Mouse (Mus musculus) macrophage (primary cell): ENCODE measurements around the gene Rps24. TPM values are rescaled to one million over a fixed set of nuclear protein-coding genes. Genes with fewer than 3 reads are reported as not detected.
"Not testable (repeated sequence)": the region's sequence is repeated elsewhere in the genome, so short reads cannot be mapped to it uniquely, and the experiment has no call there.

ENCODE experiments used
- H3K27ac ChIP-seq: fragments of 350-480 bp; formaldehyde crosslinking; 2 replicates; pipeline ENCODE4 v1.9.0; 2021
- H3K36me3 ChIP-seq: fragments of 350-480 bp; formaldehyde crosslinking; 2 replicates; pipeline ENCODE4 v1.9.0; 2021; ENCODE audit errors: inconsistent target
- H3K4me3 ChIP-seq: fragments of 350-480 bp; formaldehyde crosslinking; 2 replicates; pipeline ENCODE4 v1.9.0; 2021; ENCODE audit errors: inconsistent target
- H3K79me2 ChIP-seq: fragments of 350-480 bp; formaldehyde crosslinking; 2 replicates; pipeline ENCODE4 v1.9.0; 2021; ENCODE audit errors: inconsistent target
- WGBS: methylation state at CpG from one replicate; pipeline ENCODE4 v1.1.7; 2026; ENCODE audit warnings: inconsistent platforms; ENCODE audit not compliant: missing documents; 5-methylcytosine and 5-hydroxymethylcytosine counted together
- polyA plus RNA-seq: library from polyadenylated mRNA; stranded (reverse); fragments of 250-400 nt; gene quantifications from 3 replicates; pipeline ENCODE4 v1.2.4, GENCODE M21; 2018; ENCODE audit warnings: inconsistent platforms
- total RNA-seq, 78 experiments: library from RNA; depleted of rRNA; stranded (reverse); fragments of 250-400 nt; gene quantifications; 1 replicate in 9 of 78; 2 replicates in 24 of 78; 3 replicates in 43 of 78; 4 replicates in 2 of 78; pipeline ENCODE4 v1.2.4; 2018; ENCODE audit warnings: inconsistent platforms in 56 of 78

Rps24 gene
- 100 to 1,000 TPM in 19 of 26 experiments, 10 to 100 TPM in 7; 43.0 to 534 (median 135) TPM for total RNA-seq (2018; cell fraction: chromatin; rRNA removed)
- total RNA-seq (2018; cell fraction: cytosol; rRNA removed) = 1,000 to 10,000 TPM; 1,670 to 3,709 (median 2,156) TPM
- total RNA-seq (2018; cell fraction: nucleus; rRNA removed) = 1,000 to 10,000 TPM in 1 of 26 experiments, 100 to 1,000 TPM in 25; 145 to 1,053 (median 426) TPM
- 2,962 to 3,897 TPM (median 3,033 TPM) in 3 replicates for polyA plus RNA-seq

DNA sequence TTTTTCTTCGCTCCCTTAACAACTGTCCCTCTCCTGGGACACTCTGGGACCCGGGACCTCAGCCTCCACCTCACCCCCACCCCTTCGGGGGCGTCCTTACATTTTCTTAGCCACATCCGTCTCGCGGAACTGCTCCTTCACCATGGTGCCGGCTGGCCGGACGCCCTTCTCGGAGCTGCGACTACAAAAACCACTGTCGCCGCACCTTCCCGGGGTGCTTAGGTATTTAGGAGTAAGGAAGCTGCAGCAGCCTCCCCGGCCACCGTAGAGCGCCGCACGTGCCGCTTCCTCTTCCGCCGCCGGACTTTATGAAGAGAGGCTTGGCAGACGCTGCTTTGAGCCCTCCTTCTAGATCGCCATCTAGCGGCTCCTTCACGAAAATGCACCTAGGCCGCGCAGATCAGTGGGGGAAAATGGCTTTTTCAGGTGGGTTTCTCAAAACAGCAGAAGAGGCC lies at the start of gene Rps24, which contains the start of gene Polr3a:
Rps24 (plus strand) TSS at position 353 of the 455 bp plus-strand sequence.
Polr3a (minus strand) TSS at position 286 of the 455 bp plus-strand sequence.
- WGBS = under 1% methylated on average over 30 of the region's 30 CpGs
- Histone ChIP-seq H3K36me3 (peaks cover 24% of the 10 kb centered on the region), H3K79me2 (peaks cover 35% of the 10 kb centered on the region), H3K27ac (peak within 1 kb of the TSS; percentile 39), H3K4me3 (peak within 1 kb of the TSS; percentile 99)

GRCm38 (mm10) chr14:24443529-24443928 lies 43.4 kb upstream of the Rps24 start:
- H3K4me3 ChIP-seq, H3K27ac ChIP-seq, H3K79me2 ChIP-seq: not testable (repeated sequence)
- 36% methylated on average over 4 of the region's 4 CpGs for WGBS
- peaks cover 12% of the 10 kb centered on the region; the same call in 1 of the 2 replicates for H3K36me3 ChIP-seq

DNA sequence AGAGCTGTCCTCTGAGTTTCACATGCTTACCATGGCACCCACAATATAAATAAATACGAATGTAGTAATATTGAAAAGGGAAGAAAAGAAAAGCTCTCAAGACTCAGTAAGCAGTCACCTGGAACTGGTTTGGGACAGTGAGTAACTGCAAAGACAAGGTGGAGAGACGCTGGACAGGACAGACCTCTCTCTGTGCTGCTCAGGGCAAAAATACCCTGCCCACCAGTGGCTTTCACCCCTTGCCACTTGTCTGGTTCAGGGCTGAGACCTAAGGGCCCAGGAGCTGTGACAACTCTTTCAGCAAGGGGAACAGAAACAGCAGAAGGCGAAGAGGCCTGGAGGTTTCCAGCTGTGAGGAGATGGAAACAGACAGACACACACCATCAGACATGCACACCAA lies 28.7 kb upstream of the Rps24 start:
- Histone ChIP-seq H3K79me2 (no peaks in the 10 kb centered on the region), H3K36me3 (peaks cover 96% of the 10 kb centered on the region), H3K4me3 (no peak overlapping the region), H3K27ac (no peak overlapping the region)
- 91% methylated on average over 3 of the region's 3 CpGs for WGBS

DNA sequence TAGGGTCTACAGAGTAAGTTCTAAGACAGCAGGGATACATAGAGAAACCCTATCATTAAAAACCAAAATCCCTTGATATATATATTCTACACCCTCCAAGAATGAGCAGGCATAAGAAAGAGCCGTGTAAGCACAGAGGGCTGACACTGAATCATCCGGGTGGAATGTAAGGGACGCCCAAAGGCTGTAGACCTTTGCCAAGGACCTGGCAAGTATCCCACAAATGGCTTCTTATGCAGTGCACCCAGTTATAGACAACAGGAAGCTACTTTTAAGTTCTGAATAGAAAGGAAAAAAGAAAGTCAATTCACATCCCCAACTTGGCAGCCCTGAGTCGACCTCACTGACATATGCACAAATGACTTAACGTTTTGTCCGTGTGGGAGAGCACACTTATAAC lies 18.1 kb upstream of the Rps24 start:
- Histone ChIP-seq H3K36me3 (peaks cover 95% of the 10 kb centered on the region), H3K4me3 (no peak overlapping the region), H3K27ac (no peak overlapping the region), H3K79me2 (no peaks in the 10 kb centered on the region)
- WGBS = 94% methylated on average over 6 of the region's 6 CpGs

DNA sequence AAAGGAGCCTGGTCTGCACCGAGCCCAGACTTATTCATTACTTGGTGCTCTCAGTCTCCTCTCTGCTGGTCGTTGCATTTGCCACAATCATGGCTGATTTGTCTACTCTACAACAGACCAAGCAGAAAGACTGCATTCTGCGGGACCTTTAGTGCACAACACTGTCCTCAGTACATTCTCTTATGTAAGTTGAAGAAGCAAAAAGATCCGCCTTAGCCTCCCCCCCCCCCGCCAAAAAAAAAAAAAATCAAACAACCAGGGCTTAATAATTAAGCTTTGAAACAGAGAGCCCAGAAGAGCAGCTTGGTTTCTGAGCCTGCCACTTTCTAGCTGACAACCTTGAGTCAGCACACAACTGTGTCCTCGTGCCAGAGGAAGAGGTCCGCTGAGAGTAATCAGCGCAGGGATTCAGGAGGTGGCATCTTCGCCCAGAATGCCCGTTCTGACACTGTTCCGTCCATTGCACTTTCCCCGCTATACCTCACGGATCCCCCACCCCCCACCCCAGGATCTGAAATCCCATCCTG lies 621 bp upstream of the Rps24 start:
- 8% methylated on average over 13 of the region's 13 CpGs for WGBS
- H3K79me2 ChIP-seq = peaks cover 30% of the 10 kb centered on the region
- peak overlapping the region; percentile 99 for H3K4me3 ChIP-seq
- H3K36me3 ChIP-seq = peaks cover 29% of the 10 kb centered on the region
- peak overlapping the region; percentile 39 for H3K27ac ChIP-seq

DNA sequence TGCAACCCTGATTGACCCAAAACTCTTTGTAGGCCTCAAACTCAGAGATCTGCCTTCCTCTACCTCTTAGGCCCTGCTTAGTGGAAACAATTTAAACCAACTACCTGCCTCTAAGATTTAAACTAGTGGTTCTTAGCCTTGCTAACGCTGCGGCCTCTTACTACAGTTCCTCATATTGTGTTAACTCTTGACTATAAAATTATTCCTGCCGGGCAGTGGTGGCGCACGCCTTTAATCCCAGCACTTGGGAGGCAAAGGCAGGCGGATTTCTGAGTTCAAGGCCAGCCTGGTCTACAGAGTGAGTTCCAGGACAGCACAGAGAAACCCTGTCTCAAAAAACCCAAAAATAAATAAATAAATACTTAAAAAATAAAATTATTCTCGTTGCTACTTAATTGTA lies 2.8 kb downstream of the Rps24 start:
- not testable (repeated sequence) for H3K27ac ChIP-seq, H3K4me3 ChIP-seq
- peaks cover 18% of the 10 kb centered on the region; the same call in 1 of the 2 replicates for H3K36me3 ChIP-seq
- peaks cover 61% of the 10 kb centered on the region for H3K79me2 ChIP-seq
- WGBS = 91% methylated on average over 6 of the region's 7 CpGs

GRCm38 (mm10) chr14:24490468-24491265 lies 3.7 kb downstream of the Rps24 start:
- WGBS = under 1% methylated on average over 55 of the region's 64 CpGs
- peaks cover 18% of the 10 kb centered on the region; the same call in 1 of the 2 replicates for H3K36me3 ChIP-seq
- H3K4me3 ChIP-seq = peak overlapping the region; percentile 69
- peaks cover 57% of the 10 kb centered on the region for H3K79me2 ChIP-seq
- H3K27ac ChIP-seq = peak overlapping the region; percentile 40

DNA sequence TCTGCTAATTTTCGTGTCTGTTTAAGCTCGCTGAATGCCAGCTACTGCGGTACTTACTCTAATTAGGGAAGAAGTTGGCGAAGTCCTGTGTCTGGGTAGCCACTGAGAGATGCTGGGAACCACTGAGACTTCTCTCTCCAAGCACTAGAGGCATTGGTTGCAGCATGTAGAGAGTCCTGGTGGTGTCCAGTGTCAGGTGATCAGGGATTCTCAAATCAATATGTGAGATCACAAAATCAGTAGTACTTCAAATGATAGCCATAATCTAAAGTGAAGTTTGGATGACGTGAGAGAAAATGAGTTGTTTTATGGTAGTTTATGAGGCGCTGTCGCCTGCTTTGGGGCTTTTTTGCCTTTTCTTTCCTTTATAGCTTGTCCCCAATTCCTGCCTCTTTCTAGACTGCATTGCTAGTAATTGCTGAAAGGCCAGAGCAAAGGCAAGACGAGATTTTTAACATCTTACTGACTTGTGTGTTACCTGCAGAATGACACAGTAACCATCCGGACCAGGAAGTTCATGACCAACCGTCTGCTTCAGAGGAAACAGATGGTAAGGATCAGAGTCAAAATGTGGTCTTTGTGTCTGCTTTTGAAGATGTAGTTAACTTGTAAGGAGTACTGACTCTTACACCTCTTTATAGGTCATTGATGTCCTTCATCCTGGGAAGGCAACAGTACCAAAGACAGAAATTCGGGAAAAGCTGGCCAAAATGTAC lies 4.5 kb downstream of the Rps24 start:
- peak overlapping the region; percentile 40 for H3K27ac ChIP-seq
- peaks cover 49% of the 10 kb centered on the region for H3K79me2 ChIP-seq
- peak overlapping the region; percentile 69 for H3K4me3 ChIP-seq
- peaks cover 26% of the 10 kb centered on the region for H3K36me3 ChIP-seq
- WGBS = 3% methylated on average over 10 of the region's 11 CpGs

- no peak overlapping the region for H3K27ac ChIP-seq
- H3K4me3 ChIP-seq = no peak overlapping the region
- H3K79me2 ChIP-seq = peaks cover 45% of the 10 kb centered on the region
- WGBS = 96% methylated on average over 9 of the region's 9 CpGs
- peaks cover 44% of the 10 kb centered on the region for H3K36me3 ChIP-seq
These were observed 6.3 kb downstream of the Rps24 start for GRCm38 (mm10) chr14:24493256-24493655.

DNA sequence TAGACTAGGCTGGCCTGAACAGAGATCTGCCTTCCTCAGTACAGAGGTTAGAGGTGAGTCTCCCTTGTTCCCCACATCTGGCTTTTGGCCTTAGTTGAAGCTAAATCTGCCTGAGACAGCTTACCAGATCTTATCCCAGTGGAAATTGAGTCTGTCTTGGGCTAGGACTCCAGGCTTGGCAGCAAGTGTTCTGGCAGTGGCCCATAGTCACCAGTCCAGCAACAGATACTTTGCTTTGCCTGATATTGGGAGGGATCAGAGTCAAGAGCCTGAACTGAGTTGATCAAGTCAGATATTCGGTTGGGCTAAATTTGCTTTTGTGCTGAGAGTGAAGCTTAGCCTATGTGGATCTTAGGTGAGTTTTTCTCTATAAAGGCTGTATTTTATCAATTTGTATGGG lies 9.6 kb downstream of the Rps24 start:
- Histone ChIP-seq H3K4me3 (no peak overlapping the region), H3K36me3 (peaks cover 54% of the 10 kb centered on the region), H3K79me2 (peaks cover 37% of the 10 kb centered on the region), H3K27ac (no peak overlapping the region)
- WGBS = 88% methylated on average over 1 of the region's 1 CpGs

DNA sequence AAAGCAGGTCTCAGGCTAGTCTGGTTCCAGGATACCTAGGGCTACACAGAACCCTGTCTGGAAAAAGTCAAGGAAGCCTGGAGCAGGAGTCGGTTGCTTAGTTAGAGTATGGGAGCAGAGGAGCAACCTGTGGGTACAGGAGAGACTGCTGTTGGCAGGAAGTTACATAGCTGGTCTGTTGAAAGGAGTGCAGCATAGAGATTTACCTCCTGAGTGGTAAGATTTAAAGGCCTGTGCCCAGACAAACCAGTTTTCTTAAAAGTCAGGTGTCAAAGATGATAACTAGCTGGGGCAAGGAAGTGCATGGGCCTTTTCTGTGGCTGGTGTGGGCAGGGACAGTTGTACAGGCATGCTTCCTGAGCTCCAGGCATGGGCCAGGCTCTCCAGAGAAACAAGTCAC lies 10.5 kb downstream of the Rps24 start:
- Histone ChIP-seq H3K4me3 (no peak overlapping the region), H3K27ac (no peak overlapping the region)
- 100% methylated on average over 1 of the region's 1 CpGs for WGBS

GRCm38 (mm10) chr14:24498561-24499255 lies 11.8 kb downstream of the Rps24 start:
- H3K79me2 ChIP-seq = peaks cover 15% of the 10 kb centered on the region
- H3K36me3 ChIP-seq = peaks cover 37% of the 10 kb centered on the region
- H3K27ac ChIP-seq = no peak overlapping the region
- H3K4me3 ChIP-seq = no peak overlapping the region
- WGBS = 86% methylated on average over 5 of the region's 5 CpGs

More for the DNA sequence above, 10.5 kb downstream of the Rps24 start:
- Histone ChIP-seq H3K79me2 (peaks cover 28% of the 10 kb centered on the region), H3K36me3 (peaks cover 50% of the 10 kb centered on the region)

DNA sequence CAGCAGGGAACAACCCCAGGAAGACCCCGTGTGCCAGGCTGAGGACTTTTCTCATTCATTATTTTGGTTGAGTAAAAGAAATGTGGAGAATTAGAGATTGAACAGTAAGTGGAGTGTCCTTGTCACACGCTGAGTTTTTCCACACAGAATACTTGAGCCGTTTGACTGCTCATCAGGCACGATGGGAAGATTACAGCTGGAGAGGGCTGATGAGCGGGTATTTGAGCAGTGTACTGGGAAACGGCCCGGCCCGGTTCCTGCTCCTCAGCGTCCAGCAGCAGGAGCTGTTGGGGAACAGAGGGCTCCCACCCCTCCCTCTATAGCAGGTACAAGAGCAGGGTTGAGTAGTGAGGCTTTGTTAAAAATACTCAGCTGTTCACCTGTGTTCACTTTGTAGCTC lies 12.6 kb downstream of the Rps24 start:
- H3K36me3 ChIP-seq = peaks cover 36% of the 10 kb centered on the region
- no peak overlapping the region for H3K4me3 ChIP-seq
- H3K79me2 ChIP-seq = peaks cover 8% of the 10 kb centered on the region
- no peak overlapping the region for H3K27ac ChIP-seq
- 82% methylated on average over 9 of the region's 9 CpGs for WGBS
